Mouse (Mus musculus) cerebellum, adult 9-11 months (tissue): Measurements from ENCODE around the gene Uchl1.

Experiments used
- DNase-seq: peaks from one replicate; pipeline ENCODE4 v3.0.0; 2022

The Uchl1 gene

GRCm38 (mm10) chr5:66675983-66676382 is at the start of gene Uchl1:
Gene Uchl1 (plus strand): TSS chr5:66676091.
- DNase-seq: peak; percentile 95

GRCm38 (mm10) chr5:66627805-66628204 is 48.1 kb upstream of the Uchl1 start:
- DNase-seq: no peak

- DNase-seq: no peak
These were observed 40.3 kb upstream of the Uchl1 start for GRCm38 (mm10) chr5:66635459-66636079.

- no peak for DNase-seq
These were observed 33.7 kb upstream of the Uchl1 start for GRCm38 (mm10) chr5:66642156-66642555.

- no peak for DNase-seq
These were observed 32.6 kb upstream of the Uchl1 start for GRCm38 (mm10) chr5:66643260-66643659.

- DNase-seq: no peak
These were observed 28.4 kb upstream of the Uchl1 start for GRCm38 (mm10) chr5:66647504-66647903.

- no peak for DNase-seq
These were observed 21.7 kb upstream of the Uchl1 start for GRCm38 (mm10) chr5:66654220-66654619.

- DNase-seq: peak; percentile 43
These were observed 551 bp upstream of the Uchl1 start for GRCm38 (mm10) chr5:66675189-66675890.

GRCm38 (mm10) chr5:66676457-66677117 is 696 bp downstream of the Uchl1 start:
- peak; percentile 82 for DNase-seq

- DNase-seq: peak; percentile 49
These were observed 1.8 kb downstream of the Uchl1 start for GRCm38 (mm10) chr5:66677411-66678345.

GRCm38 (mm10) chr5:66679222-66679621 is 3.3 kb downstream of the Uchl1 start:
- peak; percentile 43 for DNase-seq

- DNase-seq: no peak
These were observed 10.0 kb downstream of the Uchl1 start for GRCm38 (mm10) chr5:66685930-66686329.

- DNase-seq: no peak
These were observed 11.0 kb downstream of the Uchl1 start for GRCm38 (mm10) chr5:66686863-66687262.

- no peak for DNase-seq
These were observed 11.8 kb downstream of the Uchl1 start for GRCm38 (mm10) chr5:66687737-66688136.

- DNase-seq: no peak
These were observed 12.4 kb downstream of the Uchl1 start for GRCm38 (mm10) chr5:66688286-66688685.

- no peak for DNase-seq
These were observed 13.9 kb downstream of the Uchl1 start for GRCm38 (mm10) chr5:66689796-66690195.

GRCm38 (mm10) chr5:66693231-66693630 is 17.3 kb downstream of the Uchl1 start:
- no peak for DNase-seq

- DNase-seq: peak; percentile 57
These were observed 21.2 kb downstream of the Uchl1 start for GRCm38 (mm10) chr5:66697119-66697518.

GRCm38 (mm10) chr5:66699911-66700310 is 24.0 kb downstream of the Uchl1 start:
- no peak for DNase-seq

GRCm38 (mm10) chr5:66701951-66702350 is 26.1 kb downstream of the Uchl1 start:
- no peak for DNase-seq

GRCm38 (mm10) chr5:66703317-66704004 is 27.6 kb downstream of the Uchl1 start:
- no peak for DNase-seq

GRCm38 (mm10) chr5:66707859-66708258 is 32.0 kb downstream of the Uchl1 start:
- no peak for DNase-seq
